Mouse (Mus musculus) embryo, embryonic 11.5 days (tissue): ENCODE data around the gene Smpd4.
"Not testable (repeated sequence)": the region's sequence is repeated elsewhere in the genome, so short reads cannot be mapped to it uniquely, and the experiment has no call there.

Experiments used
- DNase-seq: peaks from one replicate; pipeline ENCODE4 v3.0.0-alpha.2; 2012; ENCODE audit warnings: low read depth, low spot score

Smpd4 gene

GRCm38 (mm10) chr16:17619198-17620105 lies at the start of gene Smpd4:
Smpd4 (plus strand) TSS chr16:17619354.
- peak; percentile 88 for DNase-seq

DNA sequence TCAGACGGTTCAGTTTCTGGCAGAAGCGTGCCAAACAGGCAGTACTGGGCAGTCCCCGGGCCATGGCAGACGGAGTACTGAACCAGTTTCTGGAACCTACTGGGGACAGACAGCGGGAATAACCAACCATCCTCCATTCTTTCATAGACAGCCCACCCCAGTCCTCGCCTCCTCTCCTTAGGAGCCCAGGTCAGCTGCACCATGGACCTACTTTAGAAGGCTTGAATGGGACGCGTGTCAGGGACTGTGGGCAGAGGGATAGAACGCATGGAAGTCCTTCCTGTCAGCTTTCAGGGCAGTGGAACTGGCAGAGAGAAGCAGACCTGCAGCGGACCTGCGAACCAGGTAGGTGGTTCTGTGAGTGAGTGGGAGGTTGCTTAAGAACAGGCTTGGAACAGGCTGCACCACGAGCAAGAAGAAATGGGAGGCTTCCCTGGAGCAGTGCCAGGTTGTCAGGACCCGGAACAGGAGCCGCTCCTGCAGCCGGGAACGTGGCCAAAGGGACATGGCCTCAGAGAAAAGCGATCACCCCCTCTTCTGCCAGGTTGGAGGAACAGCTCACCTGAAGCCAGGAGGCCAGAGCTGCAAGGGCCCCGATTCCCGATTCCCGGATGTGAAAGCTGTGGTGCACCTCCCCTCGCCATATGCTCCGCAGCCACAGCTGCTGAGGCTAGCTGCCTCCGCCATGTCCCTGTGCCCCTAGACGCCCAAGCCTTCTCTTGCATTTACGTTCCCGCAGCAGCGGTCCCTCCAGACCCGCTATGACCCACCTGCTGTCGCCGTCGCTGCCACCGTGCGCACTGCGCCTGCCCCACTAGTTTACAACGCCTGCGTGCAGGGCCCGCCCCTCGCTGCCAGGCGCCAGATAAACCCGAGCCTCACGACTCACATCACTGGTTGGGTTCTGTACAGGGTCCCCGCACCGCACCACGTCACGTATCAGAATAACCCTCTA lies 43.0 kb upstream of the Smpd4 start:
- no peak for DNase-seq

- no peak for DNase-seq
Observed at GRCm38 (mm10) chr16:17576825-17577215, 42.3 kb upstream of the Smpd4 start.

- DNase-seq, result no peak
Observed at GRCm38 (mm10) chr16:17583064-17583463, 36.1 kb upstream of the Smpd4 start, which contains the start of gene Slc7a4. Slc7a4 (minus strand) TSS chr16:17583214.

DNA sequence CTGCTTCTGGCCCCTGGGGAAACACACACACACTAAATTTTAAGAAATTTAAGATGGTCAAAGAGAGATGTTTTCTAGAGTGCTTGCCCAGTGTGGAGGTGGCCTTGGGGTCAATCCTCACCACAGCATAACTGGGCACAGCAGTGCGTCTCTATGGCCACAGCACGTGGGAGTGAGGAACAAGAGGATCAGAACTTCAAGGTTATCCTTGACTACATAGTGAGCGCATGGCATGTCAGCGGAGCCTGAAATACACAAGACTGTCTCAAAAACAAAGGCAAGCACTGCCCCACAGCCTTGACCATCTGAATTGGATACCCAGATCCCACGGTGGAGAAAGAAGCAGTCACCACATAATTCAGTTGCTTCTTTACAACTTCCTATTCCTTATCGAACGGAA lies 34.6 kb upstream of the Smpd4 start:
- no peak for DNase-seq

GRCm38 (mm10) chr16:17590731-17591130 lies 28.4 kb upstream of the Smpd4 start:
- DNase-seq, result no peak

DNA sequence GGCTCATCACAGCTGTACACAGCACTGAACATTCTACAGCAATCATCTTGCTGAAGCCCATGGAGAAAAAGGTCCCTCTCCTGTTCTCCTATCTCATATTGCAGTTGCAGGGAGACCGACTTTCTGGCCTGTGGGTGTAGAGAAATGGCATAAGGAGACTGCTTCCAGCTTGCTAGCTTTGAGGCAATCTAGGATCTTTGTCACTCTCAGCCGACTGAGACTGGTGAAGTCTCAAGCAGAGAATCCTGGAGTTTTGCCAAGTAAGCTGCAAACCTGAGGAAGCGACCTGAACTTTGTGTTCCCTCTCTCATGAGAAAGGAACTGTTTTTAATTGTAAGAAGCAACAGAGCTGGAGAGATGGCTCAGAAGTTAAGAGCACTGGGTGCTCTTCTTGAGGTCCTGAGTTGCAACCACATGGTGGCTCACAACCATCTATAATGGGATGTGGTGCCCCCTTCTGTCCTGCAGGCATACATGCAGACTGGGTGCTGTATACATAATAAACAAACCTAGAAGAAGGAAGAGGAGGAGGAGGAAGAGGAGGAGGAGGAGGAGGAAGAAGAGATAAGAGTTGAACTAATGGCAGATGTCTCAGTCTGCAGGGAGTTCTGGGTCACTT lies 18.1 kb upstream of the Smpd4 start:
- DNase-seq, result no peak

DNA sequence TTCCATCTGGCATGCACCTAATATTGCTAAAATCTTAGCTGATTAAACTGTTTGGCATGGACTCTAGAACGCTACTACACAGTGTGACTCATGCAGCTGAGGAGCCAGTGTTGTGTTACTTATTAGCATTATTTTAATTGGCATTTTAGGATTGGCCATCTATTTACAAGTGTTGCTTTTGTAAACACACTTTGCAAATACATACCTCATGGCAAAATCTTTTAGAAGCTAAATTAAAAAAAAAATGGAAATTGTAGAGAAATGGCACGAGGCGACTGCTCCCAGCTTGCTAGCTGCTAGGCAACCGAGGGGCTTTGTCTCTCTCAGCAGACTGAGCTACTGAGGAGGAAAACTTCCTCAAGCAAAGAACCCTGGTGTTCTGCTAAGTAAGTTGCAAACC lies 14.2 kb upstream of the Smpd4 start:
- DNase-seq, result no peak

DNA sequence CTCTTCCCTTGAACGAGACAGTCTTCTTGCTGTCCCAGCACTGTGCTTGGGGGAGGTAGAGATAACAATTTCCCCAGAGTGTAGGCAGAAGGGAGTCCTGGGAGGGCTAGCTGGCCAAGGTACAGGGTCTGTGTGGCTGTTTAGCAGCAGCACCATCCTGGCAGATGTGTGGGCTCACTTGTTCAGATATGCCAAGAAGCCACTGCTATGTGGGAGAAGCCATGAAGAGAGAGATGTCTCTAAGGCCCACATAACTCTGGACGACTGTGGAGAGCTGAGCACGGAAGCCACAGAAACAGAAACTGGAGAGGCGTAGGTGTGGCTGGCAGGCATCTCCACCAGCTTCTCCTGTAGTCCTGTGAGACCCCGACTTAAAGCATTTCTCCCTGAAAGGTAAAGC lies 13.5 kb upstream of the Smpd4 start:
- DNase-seq, result no peak

- DNase-seq, result no peak
Observed at GRCm38 (mm10) chr16:17611383-17611782, 7.8 kb upstream of the Smpd4 start.

DNA sequence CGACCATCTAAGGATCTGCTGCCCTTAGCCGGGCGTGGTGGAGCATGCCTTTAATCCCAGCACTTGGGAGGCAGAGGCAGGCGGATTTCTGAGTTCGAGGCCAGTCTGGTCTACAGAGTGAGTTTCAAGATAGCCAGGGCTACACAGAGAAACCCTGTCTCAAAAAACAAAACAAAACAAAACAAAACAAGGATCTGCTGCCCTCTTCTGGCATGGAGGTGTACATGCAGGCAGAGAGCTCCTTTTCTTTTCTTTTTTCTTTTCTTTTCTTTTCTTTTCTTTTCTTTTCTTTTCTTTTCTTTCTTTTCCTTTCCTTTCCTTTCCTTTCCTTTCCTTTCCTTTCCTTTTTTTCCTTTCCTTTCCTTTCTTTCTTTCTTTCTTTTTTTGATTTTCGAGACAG lies 4.4 kb upstream of the Smpd4 start:
- not testable (repeated sequence) for DNase-seq

DNA sequence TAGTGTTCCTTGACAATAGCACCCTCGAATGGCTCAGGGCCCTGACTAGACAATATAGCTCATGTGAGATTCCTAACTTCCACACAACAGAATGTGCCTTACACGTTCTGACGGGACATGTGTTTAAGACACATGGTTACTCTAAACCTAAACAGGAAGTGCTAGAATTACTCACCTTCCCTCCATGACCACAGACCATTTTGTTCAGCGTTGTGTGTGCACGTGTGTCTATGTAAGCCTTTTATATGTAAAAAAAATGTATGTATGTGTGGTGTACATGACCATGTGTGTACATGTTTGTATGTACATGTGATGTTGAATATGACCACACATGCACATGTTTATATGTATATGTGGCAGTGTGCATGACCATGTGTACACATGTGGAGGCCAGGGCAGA lies 2.9 kb upstream of the Smpd4 start:
- DNase-seq, result no peak

GRCm38 (mm10) chr16:17617922-17618565 lies 1.1 kb upstream of the Smpd4 start:
- peak; percentile 40 for DNase-seq

- DNase-seq, result no peak
Observed at GRCm38 (mm10) chr16:17621936-17622335, 2.8 kb downstream of the Smpd4 start.

- no peak for DNase-seq
Observed at GRCm38 (mm10) chr16:17625488-17626268, 6.5 kb downstream of the Smpd4 start.

- no peak for DNase-seq
Observed at GRCm38 (mm10) chr16:17626269-17626555, 7.1 kb downstream of the Smpd4 start.

DNA sequence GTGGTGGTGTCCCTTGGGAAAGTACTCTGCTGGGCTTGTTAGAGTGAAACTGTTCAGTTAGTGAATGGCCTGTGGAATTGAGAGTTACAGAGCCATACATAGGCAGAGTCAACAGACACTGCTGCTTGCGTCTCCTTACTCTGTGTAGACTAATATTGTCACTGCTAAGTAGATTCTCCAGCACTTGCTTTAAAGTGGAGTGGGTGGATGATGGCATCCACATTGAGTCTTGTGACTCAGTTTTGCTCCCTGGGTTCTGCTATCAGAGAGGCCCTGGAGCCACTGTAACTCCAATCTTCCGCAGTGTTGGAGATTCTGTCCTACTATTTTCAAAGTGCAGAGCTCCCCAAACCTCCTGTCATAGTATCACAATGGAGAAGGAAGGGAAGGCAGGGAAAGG lies 13.4 kb downstream of the Smpd4 start:
- no peak for DNase-seq

DNA sequence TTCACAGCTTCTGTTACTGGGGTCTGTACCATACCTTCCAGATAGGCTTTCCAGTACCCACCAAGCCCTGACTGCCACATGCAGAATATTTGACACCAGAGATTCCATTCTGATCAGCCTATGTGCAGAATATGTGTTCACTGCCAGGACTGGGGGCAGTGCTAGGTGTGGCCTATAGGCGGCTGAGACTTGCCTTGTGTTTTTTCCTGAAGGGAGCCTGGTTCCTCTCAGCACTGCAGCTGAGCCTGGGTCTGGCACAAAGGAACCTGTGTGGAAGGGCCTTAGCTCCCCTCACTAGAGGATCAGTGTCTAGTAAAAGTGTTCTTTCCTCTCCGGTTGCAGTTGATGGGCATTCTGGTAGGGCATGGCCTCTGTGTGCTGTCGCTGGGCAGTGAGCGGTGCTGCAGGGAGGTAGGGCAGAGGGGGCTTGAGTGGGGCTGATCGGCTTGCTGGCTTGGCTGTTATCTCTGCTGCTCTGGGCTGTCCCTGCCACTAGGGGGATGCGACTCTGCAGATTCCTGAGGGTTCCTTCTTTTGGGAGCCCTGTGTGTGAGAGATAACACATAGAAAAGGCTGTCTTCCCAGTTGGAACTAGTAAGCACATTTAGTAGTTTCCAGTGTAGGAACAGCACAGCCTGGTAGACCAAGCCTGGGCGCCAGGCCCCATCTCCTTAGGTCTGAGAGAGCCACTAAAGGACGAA lies 14.5 kb downstream of the Smpd4 start:
- DNase-seq, result no peak

GRCm38 (mm10) chr16:17636904-17637303 lies 17.8 kb downstream of the Smpd4 start:
- no peak for DNase-seq

- no peak for DNase-seq
Observed at GRCm38 (mm10) chr16:17637610-17638009, 18.5 kb downstream of the Smpd4 start.
